Mouse (Mus musculus) CH12.LX (cell line): Measurements from ENCODE around the gene Gsg1l.

Source experiments
- BHLHE40 ChIP-seq: IDR thresholded peaks from 2 replicates; pipeline ENCODE4 v1.6.1; 2011; ENCODE audit warnings: mild to moderate bottlenecking, low read depth, low read length, improper control_type of control experiment
- CHD2 ChIP-seq: IDR thresholded peaks from 2 replicates; pipeline ENCODE4 v1.6.1; 2011; ENCODE audit warnings: low read length, improper control_type of control experiment
- CTCF ChIP-seq, 2 experiments: IDR thresholded peaks in 1 of 2; conservative IDR thresholded peaks in 1 of 2; 2 replicates each; pipeline ENCODE4 v1.5.1; 2011 to 2012; ENCODE audit warnings: low read depth in 2 of 2, low read length in 2 of 2, improper control_type of control experiment in 1 of 2, inconsistent platforms in 1 of 2, mild to moderate bottlenecking in 1 of 2, moderate library complexity in 1 of 2
- GABPA ChIP-seq: IDR thresholded peaks from 2 replicates; pipeline ENCODE4 v1.6.1; 2012; ENCODE audit warnings: low read depth, low read length, improper control_type of control experiment, inconsistent platforms; ENCODE audit not compliant: insufficient replicate concordance
- MAFK ChIP-seq: IDR thresholded peaks from 2 replicates; pipeline ENCODE4 v1.6.1; 2011; ENCODE audit warnings: low read length, improper control_type of control experiment; ENCODE audit not compliant: insufficient replicate concordance
- POLR2A ChIP-seq: IDR thresholded peaks from 2 replicates; pipeline ENCODE4 v1.6.1; 2011; ENCODE audit warnings: low read depth, mild to moderate bottlenecking, improper control_type of control experiment, low read length
- POLR2AphosphoS2 ChIP-seq: IDR thresholded peaks from 2 replicates; pipeline ENCODE4 v1.6.1; 2011; ENCODE audit warnings: low read depth, low read length, improper control_type of control experiment
- SMC3 ChIP-seq: IDR thresholded peaks from 2 replicates; pipeline ENCODE4 v1.6.1; 2011; ENCODE audit warnings: low read depth, low read length, improper control_type of control experiment
- TBP ChIP-seq: conservative IDR thresholded peaks from 2 replicates; pipeline ENCODE4 v1.6.1; 2011; ENCODE audit warnings: low read depth, low read length, improper control_type of control experiment
- USF1 ChIP-seq: IDR thresholded peaks from 2 replicates; pipeline ENCODE4 v1.6.1; 2014; ENCODE audit warnings: low read depth, mild to moderate bottlenecking, inconsistent platforms, low read length, improper control_type of control experiment
- ZMIZ1 ChIP-seq: IDR thresholded peaks from 2 replicates; pipeline ENCODE4 v1.6.1; 2012; ENCODE audit warnings: low read depth, mild to moderate bottlenecking, inconsistent platforms, low read length, improper control_type of control experiment

DNA sequence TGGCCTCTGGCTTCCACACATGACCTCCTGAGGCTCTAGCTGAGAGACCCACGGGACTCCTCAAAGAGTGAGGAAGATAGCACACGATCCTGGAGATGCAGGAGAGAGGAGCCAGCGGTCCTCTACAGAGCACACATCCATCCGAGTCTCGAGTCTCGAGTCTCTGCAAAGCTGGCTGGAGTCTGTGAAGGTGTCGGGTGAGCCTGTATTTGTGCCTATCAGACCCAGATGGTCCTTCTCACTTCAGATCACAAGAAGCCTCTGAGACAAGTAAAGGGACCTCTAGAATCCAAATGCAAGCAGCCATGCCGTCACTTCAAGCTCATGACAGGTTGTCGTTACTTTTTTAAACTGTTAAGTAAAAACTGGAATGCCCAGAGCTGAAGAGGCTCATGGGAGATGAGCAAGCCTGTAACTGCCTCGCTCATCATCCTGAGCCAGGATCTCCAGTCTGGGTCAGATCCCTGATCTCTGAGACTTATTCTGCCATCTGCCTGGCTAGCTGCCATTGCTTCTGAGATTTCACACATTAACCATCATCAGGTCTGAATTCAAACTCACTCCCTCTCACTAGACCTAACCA is 24.8 kb downstream of the Gsg1l start:
- TF ChIP-seq BHLHE40: no peak
- no peak for TF ChIP-seq USF1
- TF ChIP-seq CTCF (conservative IDR thresholded peaks at IDR 0.05 in 1 of 2, IDR thresholded peaks at IDR 0.05 in 1 of 2; ENCODE audit: low read depth in 2 of 2, low read length in 2 of 2): no peak
- no peak for TF ChIP-seq ZMIZ1
- TF ChIP-seq SMC3: no peak
- no peak for TF ChIP-seq MAFK
- TF ChIP-seq POLR2AphosphoS2: no peak
- TF ChIP-seq TBP: no peak
- no peak for TF ChIP-seq CHD2
- TF ChIP-seq GABPA: no peak
- no peak for TF ChIP-seq POLR2A
